Mouse (Mus musculus): ENCODE data around the gene Cct3. TPM values are rescaled to one million over a fixed set of nuclear protein-coding genes. Genes with fewer than 3 reads are reported as not detected.
"Not testable (repeated sequence)": the region's sequence is repeated elsewhere in the genome, so short reads cannot be mapped to it uniquely, and the experiment has no call there.

The Cct3 gene
- 355 and 372 TPM in 2 replicates for total RNA-seq (2017)

- ATAC-seq (replicated peaks in 1 of 2; ENCODE audit: insufficient read depth in 1 of 2, low FRiP score in 2 of 2, low TSS enrichment in 1 of 2, low read depth in 1 of 2, poor library complexity in 2 of 2, severe bottlenecking in 2 of 2): peak; percentile 92 to 95
Observed at GRCm38 (mm10) chr3:88296561-88297318, at the start of gene Cct3, which contains the start of gene Tsacc. Gene Cct3 (plus strand): TSS chr3:88297116. Gene Tsacc (minus strand): TSS chr3:88296999.

DNA sequence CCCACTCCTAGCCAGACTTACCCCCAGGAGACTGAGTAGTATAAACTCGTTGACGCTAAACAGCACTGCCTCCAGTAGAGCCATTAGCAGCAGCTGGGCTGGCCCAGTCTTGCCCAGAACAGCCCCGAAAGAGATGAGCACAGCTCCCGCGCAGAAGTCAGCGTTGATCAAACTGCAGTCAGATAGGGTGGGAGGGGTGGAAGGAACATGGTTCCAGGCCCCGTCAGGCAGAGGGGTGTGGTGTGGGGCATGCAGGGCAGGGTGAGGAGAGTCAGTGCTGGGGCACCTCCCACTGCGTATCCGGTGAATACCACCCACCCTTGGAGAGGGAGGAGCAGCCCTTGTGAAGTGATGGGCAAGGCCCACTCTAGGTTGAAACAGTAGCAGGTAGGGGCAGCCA is 49.2 kb upstream of the Cct3 start:
- no peak for ATAC-seq (replicated peaks in 1 of 2; ENCODE audit: insufficient read depth in 1 of 2, low FRiP score in 2 of 2, low TSS enrichment in 1 of 2, low read depth in 1 of 2, poor library complexity in 2 of 2, severe bottlenecking in 2 of 2)

GRCm38 (mm10) chr3:88248406-88248805 is 48.5 kb upstream of the Cct3 start:
- no peak for ATAC-seq (replicated peaks in 1 of 2; ENCODE audit: insufficient read depth in 1 of 2, low FRiP score in 2 of 2, low TSS enrichment in 1 of 2, low read depth in 1 of 2, poor library complexity in 2 of 2, severe bottlenecking in 2 of 2)

DNA sequence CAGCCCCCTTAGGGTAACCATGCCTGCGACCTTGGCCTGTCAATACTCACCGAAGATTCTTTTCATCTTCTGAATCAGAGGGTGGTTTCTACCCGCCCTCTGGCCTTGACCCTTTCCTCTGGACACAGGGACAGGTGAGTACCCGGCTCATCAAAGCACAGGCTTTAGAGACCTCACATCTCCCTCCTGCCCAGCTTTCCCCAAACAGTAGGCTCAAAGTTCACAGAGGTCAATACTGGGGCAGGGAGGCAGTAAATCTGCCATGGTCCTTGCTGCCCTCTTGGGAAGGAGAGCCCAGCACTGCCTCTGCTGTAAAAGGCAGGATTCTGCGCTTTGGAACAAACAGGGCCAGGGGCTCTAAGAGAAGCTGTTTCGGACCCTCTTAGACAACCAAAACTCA is 44.2 kb upstream of the Cct3 start:
- ATAC-seq (replicated peaks in 1 of 2; ENCODE audit: insufficient read depth in 1 of 2, low FRiP score in 2 of 2, low TSS enrichment in 1 of 2, low read depth in 1 of 2, poor library complexity in 2 of 2, severe bottlenecking in 2 of 2): no peak

- peak; percentile 62 to 71 for ATAC-seq (replicated peaks in 1 of 2; ENCODE audit: insufficient read depth in 1 of 2, low FRiP score in 2 of 2, low TSS enrichment in 1 of 2, low read depth in 1 of 2, poor library complexity in 2 of 2, severe bottlenecking in 2 of 2)
Observed at GRCm38 (mm10) chr3:88254268-88254926, 42.5 kb upstream of the Cct3 start, which contains the start of gene Rhbg. Gene Rhbg (minus strand): TSS chr3:88254709.

GRCm38 (mm10) chr3:88255950-88256349 is 41.0 kb upstream of the Cct3 start:
- no peak for ATAC-seq (replicated peaks in 1 of 2; ENCODE audit: insufficient read depth in 1 of 2, low FRiP score in 2 of 2, low TSS enrichment in 1 of 2, low read depth in 1 of 2, poor library complexity in 2 of 2, severe bottlenecking in 2 of 2)

GRCm38 (mm10) chr3:88256382-88256781 is 40.5 kb upstream of the Cct3 start:
- no peak for ATAC-seq (replicated peaks in 1 of 2; ENCODE audit: insufficient read depth in 1 of 2, low FRiP score in 2 of 2, low TSS enrichment in 1 of 2, low read depth in 1 of 2, poor library complexity in 2 of 2, severe bottlenecking in 2 of 2)

DNA sequence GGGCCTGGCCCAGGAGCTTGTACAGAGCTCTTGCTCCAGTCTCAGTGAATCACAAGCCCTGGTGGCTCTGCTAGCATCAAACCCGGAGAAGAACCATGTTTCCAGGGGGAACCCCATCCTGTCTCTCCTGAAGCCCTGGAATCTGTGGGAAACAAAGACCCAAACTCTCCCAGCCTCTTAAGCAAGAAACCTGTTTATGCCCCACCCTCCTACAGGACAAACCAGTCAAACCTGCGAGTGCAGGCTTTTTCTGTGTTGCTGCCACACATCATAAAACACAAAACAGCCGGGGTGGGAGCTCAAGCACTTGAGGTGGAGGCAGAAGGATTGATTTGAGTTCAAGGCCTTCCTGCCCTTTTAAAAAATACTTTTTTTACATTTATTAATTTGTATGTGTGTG is 34.6 kb upstream of the Cct3 start:
- ATAC-seq (replicated peaks in 1 of 2; ENCODE audit: insufficient read depth in 1 of 2, low FRiP score in 2 of 2, low TSS enrichment in 1 of 2, low read depth in 1 of 2, poor library complexity in 2 of 2, severe bottlenecking in 2 of 2): no peak

DNA sequence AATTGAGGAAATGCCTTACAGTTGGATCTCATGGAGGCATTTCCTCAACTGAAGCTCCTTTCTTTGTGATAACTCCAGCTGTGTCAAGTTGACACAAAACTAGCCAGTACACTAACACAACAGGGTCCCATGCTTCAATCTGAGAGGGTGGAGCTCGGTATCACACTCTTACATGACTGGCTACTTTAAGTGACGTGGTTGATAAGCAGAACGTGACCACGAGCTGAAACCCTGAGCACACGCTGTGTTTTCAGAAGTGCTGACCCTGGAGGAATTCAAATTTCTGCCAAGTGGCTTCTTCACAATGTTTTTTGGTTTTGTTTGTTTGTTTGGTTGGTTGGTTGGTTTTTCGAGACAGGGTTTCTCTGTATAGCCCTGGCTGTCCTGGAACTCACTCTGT is 28.9 kb upstream of the Cct3 start:
- not testable (repeated sequence) for ATAC-seq (replicated peaks in 1 of 2; ENCODE audit: insufficient read depth in 1 of 2, low FRiP score in 2 of 2, low TSS enrichment in 1 of 2, low read depth in 1 of 2, poor library complexity in 2 of 2, severe bottlenecking in 2 of 2)

- no peak for ATAC-seq (replicated peaks in 1 of 2; ENCODE audit: insufficient read depth in 1 of 2, low FRiP score in 2 of 2, low TSS enrichment in 1 of 2, low read depth in 1 of 2, poor library complexity in 2 of 2, severe bottlenecking in 2 of 2)
Observed at GRCm38 (mm10) chr3:88268991-88269390, 27.9 kb upstream of the Cct3 start.

DNA sequence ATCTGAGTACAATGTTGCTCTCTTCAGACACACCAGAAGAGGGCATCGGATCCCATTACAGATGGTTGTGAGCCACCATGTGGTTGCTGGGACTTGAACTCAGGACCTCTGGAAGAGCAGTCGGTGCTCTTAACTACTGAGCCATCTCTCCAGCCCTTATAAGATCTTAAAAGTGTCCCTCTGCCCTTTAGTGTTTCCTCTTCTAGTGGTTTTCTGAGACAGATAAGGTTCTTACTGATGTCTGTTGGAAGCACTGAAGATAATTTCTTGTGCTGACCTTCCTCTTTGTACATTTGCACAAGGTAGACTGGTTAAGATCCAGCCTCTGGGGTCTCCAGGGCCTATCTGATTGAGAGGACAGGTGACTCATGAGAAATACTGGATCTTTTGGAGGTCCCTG is 25.6 kb upstream of the Cct3 start:
- ATAC-seq (replicated peaks in 1 of 2; ENCODE audit: insufficient read depth in 1 of 2, low FRiP score in 2 of 2, low TSS enrichment in 1 of 2, low read depth in 1 of 2, poor library complexity in 2 of 2, severe bottlenecking in 2 of 2): not testable (repeated sequence)

- no peak for ATAC-seq (replicated peaks in 1 of 2; ENCODE audit: insufficient read depth in 1 of 2, low FRiP score in 2 of 2, low TSS enrichment in 1 of 2, low read depth in 1 of 2, poor library complexity in 2 of 2, severe bottlenecking in 2 of 2)
Observed at GRCm38 (mm10) chr3:88271859-88272258, 25.1 kb upstream of the Cct3 start.

DNA sequence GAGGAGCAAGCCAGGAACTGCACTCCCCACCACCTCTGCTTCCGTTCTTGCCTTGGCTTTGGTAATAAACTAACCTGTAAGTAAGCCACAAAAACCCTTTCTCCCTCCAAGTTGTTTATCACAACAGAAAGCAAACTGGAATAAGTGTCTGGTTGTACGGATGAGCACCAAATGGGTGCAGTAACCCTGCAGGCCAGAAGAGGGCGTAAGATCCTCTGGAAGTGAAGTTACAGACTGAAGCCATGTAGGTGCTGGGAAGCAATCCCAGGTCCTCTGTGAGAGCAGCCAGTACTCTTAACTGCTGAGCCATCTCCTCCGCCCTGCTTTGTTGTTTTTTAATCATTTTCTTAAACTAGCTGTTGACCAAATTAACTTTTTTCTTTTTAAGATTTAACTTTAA is 22.9 kb upstream of the Cct3 start:
- 0 out of 4 replicates have a peak, but pooled peaks of 1 of the 2 experiments have one; percentile 7 for ATAC-seq (replicated peaks in 1 of 2; ENCODE audit: insufficient read depth in 1 of 2, low FRiP score in 2 of 2, low TSS enrichment in 1 of 2, low read depth in 1 of 2, poor library complexity in 2 of 2, severe bottlenecking in 2 of 2)

GRCm38 (mm10) chr3:88276121-88276520 is 20.8 kb upstream of the Cct3 start:
- ATAC-seq (replicated peaks in 1 of 2; ENCODE audit: insufficient read depth in 1 of 2, low FRiP score in 2 of 2, low TSS enrichment in 1 of 2, low read depth in 1 of 2, poor library complexity in 2 of 2, severe bottlenecking in 2 of 2): no peak

DNA sequence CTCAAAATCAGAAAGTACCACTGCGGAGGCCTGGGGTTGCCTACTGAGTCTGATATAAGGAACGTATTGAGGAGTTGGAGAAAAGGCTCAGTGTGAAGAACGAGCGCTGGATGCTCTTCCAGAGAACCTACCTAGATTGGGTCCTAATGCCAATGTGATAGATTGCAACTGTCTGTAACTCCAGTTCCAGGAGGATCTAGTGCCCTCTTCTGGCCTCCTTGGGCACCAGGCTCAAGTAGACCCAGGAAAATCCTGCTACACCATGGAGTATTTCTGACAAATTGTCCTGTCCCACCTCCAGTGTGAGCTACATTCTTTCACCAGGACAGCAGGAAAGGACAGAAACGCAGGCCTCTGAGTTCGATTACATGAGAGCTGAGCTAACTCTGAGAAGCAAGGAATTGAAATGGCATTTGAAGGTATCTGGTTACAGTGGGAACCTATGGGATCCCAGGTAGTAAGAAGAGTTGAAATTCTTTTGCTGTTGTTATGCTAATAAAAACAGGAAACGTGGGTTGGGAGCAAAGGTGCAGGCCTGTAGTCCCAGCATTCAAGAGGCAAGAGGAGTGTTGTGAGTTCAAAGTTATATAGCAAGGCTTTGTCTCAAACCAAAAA is 20.3 kb upstream of the Cct3 start:
- no peak for ATAC-seq (replicated peaks in 1 of 2; ENCODE audit: insufficient read depth in 1 of 2, low FRiP score in 2 of 2, low TSS enrichment in 1 of 2, low read depth in 1 of 2, poor library complexity in 2 of 2, severe bottlenecking in 2 of 2)

GRCm38 (mm10) chr3:88280035-88280434 is 16.9 kb upstream of the Cct3 start:
- ATAC-seq (replicated peaks in 1 of 2; ENCODE audit: insufficient read depth in 1 of 2, low FRiP score in 2 of 2, low TSS enrichment in 1 of 2, low read depth in 1 of 2, poor library complexity in 2 of 2, severe bottlenecking in 2 of 2): no peak

- not testable (repeated sequence) for ATAC-seq (replicated peaks in 1 of 2; ENCODE audit: insufficient read depth in 1 of 2, low FRiP score in 2 of 2, low TSS enrichment in 1 of 2, low read depth in 1 of 2, poor library complexity in 2 of 2, severe bottlenecking in 2 of 2)
Observed at GRCm38 (mm10) chr3:88281141-88281916, 15.6 kb upstream of the Cct3 start.
